Mouse (Mus musculus) ES-E14 (cell line): ENCODE data around the gene Gigyf2. TPM values are rescaled to one million over a fixed set of nuclear protein-coding genes. Genes with fewer than 3 reads are reported as not detected.

Experiments
- DNase-seq: peaks from one replicate; pipeline ENCODE4 v3.0.0-alpha.2; 2013; ENCODE audit warnings: low read depth, low spot score
- H3K27ac ChIP-seq: 2 replicates; pipeline ENCODE4 v1.5.1; 2012; ENCODE audit warnings: low read depth, mild to moderate bottlenecking, low read length, moderate library complexity, mixed read lengths; ENCODE audit not compliant: poor library complexity, insufficient read depth, severe bottlenecking
- H3K36me3 ChIP-seq: 2 replicates; pipeline ENCODE4 v1.6.1; 2012; ENCODE audit warnings: mild to moderate bottlenecking, low read length, moderate library complexity, mixed read lengths; ENCODE audit not compliant: control insufficient read depth, poor library complexity, insufficient read depth, severe bottlenecking
- H3K4me1 ChIP-seq, 2 experiments: fragments of 150-350 bp in 1 of 2; sonication (generic) in 1 of 2; 2 replicates each; pipeline ENCODE4 v1.6.1; 2012; ENCODE audit warnings: low read length in 2 of 2, mild to moderate bottlenecking in 1 of 2, mixed read lengths in 1 of 2; ENCODE audit not compliant: control insufficient read depth in 2 of 2, insufficient read depth in 2 of 2, poor library complexity in 1 of 2
- H3K4me3 ChIP-seq, 2 experiments: fragments of 150-350 bp in 1 of 2; sonication (generic) in 1 of 2; 2 replicates each; pipeline ENCODE4 v1.5.1; 2012; ENCODE audit warnings: low read length in 2 of 2, low read depth in 1 of 2, mild to moderate bottlenecking in 1 of 2, mixed read lengths in 1 of 2; ENCODE audit not compliant: insufficient read depth in 1 of 2, poor library complexity in 1 of 2, severe bottlenecking in 1 of 2
- H3K9ac ChIP-seq: 2 replicates; pipeline ENCODE4 v1.6.1; 2012; ENCODE audit warnings: low read depth, mild to moderate bottlenecking, low read length, mixed read lengths; ENCODE audit not compliant: poor library complexity, insufficient read depth, severe bottlenecking
- H3K9me3 ChIP-seq: fragments of 150-350 bp; sonication (generic); 2 replicates; pipeline ENCODE4 v1.6.1; 2012; ENCODE audit warnings: low read depth, mild to moderate bottlenecking, low read length; ENCODE audit not compliant: control insufficient read depth, insufficient read depth
- CHD2 ChIP-seq: IDR thresholded peaks from 2 replicates; pipeline ENCODE4 v1.6.1; 2014; ENCODE audit warnings: mild to moderate bottlenecking, low read depth, low read length, inconsistent platforms
- HCFC1 ChIP-seq: IDR thresholded peaks from 2 replicates; pipeline ENCODE4 v1.6.1; 2012; ENCODE audit warnings: low read length, inconsistent platforms, borderline replicate concordance; ENCODE audit not compliant: insufficient read depth
- MAFK ChIP-seq: IDR thresholded peaks from 2 replicates; pipeline ENCODE4 v1.6.1; 2014; ENCODE audit warnings: mild to moderate bottlenecking, low read depth, low read length, inconsistent platforms; ENCODE audit not compliant: insufficient read depth
- ZC3H11A ChIP-seq: IDR thresholded peaks from 2 replicates; pipeline ENCODE4 v1.6.1; 2012; ENCODE audit warnings: low read depth, mild to moderate bottlenecking, inconsistent platforms, low read length, borderline replicate concordance
- ZNF384 ChIP-seq: IDR thresholded peaks from 2 replicates; pipeline ENCODE4 v1.6.1; 2012; ENCODE audit warnings: low read depth, low read length, inconsistent platforms
- in situ Hi-C, 2 experiments: fragments of 600-800 bp; cut with MboI; formaldehyde crosslinking; loops; one replicate each; pipeline ENCODE4 v1.15.1; 2025; ENCODE audit warnings: low sequenced_read_pairs in 2 of 2, inconsistent platforms in 1 of 2; ENCODE audit not compliant: unreplicated experiment in 2 of 2
- total RNA-seq: library from RNA; depleted of rRNA; stranded (reverse); fragments of 300-350 nt; gene quantifications from 2 replicates; pipeline ENCODE4 v1.2.3, GENCODE M21; 2012

Gigyf2 gene
- total RNA-seq, 1 experiment = 58.7 TPM

DNA sequence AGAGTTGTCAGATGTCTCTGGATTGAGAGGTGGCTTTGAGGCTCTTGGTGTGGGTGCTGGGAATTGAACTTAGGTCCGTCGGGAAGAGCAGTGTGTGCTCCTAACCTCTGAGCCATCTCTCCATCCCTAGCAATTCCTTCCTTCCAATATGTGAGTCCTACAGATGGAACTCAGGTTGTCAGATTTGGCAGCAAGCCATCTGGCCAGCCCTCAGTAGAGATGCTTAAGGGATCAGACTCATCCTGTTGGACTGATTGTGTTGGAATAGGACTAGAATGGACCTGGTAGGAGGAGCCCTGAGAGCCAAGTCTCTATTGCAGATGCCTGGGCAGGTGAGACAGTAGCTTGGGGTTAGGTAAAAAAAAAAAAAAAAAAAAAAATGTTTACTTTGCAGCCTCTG lies 24.8 kb upstream of the Gigyf2 start:
- no peak overlapping the region for H3K4me3 ChIP-seq
- no peaks in the 10 kb centered on the region for H3K36me3 ChIP-seq
- TF ChIP-seq ZNF384 (no peak), CHD2 (no peak), HCFC1 (no peak), MAFK (no peak), ZC3H11A (no peak)
- no peaks in the 10 kb centered on the region for H3K9me3 ChIP-seq
- no peak for DNase-seq
- H3K9ac ChIP-seq = no peak overlapping the region
- in situ Hi-C loops = no loop called here
- H3K4me1 ChIP-seq = peaks cover 0 to 4% of the 10 kb centered on the region in 2 experiments; a peak in 1 of 4 replicates
- H3K27ac ChIP-seq = no peak overlapping the region

DNA sequence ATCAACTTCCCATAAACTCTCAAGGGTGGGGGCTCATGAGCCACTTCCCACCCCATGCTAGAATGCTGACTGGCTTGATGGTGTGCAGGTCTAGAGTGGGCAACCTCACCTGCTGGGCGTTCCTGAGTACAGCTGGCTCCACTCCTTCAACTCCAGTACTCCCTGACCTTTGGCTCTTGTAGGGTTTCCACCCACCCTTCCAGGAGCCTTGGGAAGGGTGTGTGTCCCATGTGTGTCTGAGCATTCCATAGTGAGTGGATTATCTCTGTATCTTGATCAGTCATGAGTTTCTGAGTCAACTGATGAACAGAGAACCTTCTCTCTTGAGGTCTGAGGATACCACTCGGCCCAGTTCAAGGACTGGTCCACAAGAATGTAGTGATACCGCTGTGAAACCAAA lies 17.8 kb upstream of the Gigyf2 start:
- Histone ChIP-seq H3K4me3 (no peak overlapping the region), H3K27ac (no peak overlapping the region), H3K9ac (no peak overlapping the region), H3K9me3 (no peaks in the 10 kb centered on the region), H3K4me1 (peaks cover 8 to 22% of the 10 kb centered on the region in 2 experiments; a peak in 3 of 4 replicates), H3K36me3 (no peaks in the 10 kb centered on the region)
- TF ChIP-seq ZNF384 = no peak
- no peak for TF ChIP-seq HCFC1
- no peak for TF ChIP-seq MAFK
- no peak for TF ChIP-seq CHD2
- no peak for TF ChIP-seq ZC3H11A
- no peak for DNase-seq
- in situ Hi-C loops = no loop called here

DNA sequence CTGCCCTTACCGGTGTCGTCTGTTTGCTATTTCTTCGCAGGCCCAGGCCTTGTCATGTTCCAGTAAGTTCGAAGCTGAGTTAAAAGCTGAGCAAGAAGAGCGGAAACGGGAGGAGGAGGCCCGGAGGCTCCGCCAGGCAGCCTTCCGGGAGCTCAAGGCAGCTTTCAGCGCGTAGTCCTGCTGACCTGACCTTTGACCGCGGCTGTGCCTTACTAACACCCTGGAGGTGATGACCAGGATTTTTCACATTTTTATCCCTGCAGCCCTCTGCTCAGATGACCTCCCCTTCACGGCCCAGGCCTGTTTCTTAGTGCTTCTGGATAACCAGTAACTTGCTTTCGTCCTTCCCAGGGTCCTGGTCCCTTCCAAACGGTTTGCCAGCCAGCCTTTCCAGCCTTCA lies 17.2 kb upstream of the Gigyf2 start:
- Histone ChIP-seq H3K9me3 (no peaks in the 10 kb centered on the region), H3K36me3 (no peaks in the 10 kb centered on the region), H3K4me1 (peaks cover 8 to 29% of the 10 kb centered on the region in 2 experiments; a peak in 3 of 4 replicates), H3K9ac (no peak overlapping the region), H3K27ac (no peak overlapping the region), H3K4me3 (peak overlapping the region; percentile 1 to 45; a peak in 2 of 4 replicates)
- in situ Hi-C loops = no loop called here
- DNase-seq = no peak
- no peak for TF ChIP-seq HCFC1
- TF ChIP-seq ZC3H11A = no peak
- TF ChIP-seq CHD2 = no peak
- no peak for TF ChIP-seq MAFK
- no peak for TF ChIP-seq ZNF384

DNA sequence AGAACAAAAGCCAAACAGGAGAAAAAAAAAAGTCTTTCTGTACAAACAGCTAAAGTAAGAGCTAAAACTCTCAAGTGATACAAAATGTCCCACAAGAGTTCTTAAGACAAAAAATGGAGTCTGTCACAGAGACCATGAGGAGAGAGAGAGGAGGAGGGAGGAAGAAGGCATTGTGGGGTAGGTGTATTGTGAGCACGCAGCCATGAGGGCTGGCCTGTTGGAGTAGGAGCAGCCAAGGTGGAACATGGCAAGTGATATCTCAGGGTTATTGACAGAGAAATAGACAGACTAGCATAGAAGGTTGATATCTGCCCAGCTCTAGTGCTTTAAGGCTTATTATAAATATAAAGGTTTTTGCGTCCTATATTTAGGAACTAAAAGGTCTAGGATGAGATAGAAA lies 14.1 kb upstream of the Gigyf2 start:
- Histone ChIP-seq H3K9me3 (no peaks in the 10 kb centered on the region), H3K4me1 (peaks cover 6 to 27% of the 10 kb centered on the region in 2 experiments; a peak in 3 of 4 replicates), H3K36me3 (no peaks in the 10 kb centered on the region), H3K9ac (no peak overlapping the region; the same call in 1 of the 2 replicates), H3K4me3 (no peak overlapping the region), H3K27ac (peak overlapping the region; percentile 66)
- no peak for DNase-seq
- in situ Hi-C loops = no loop called here
- no peak for TF ChIP-seq CHD2
- TF ChIP-seq ZNF384 = no peak
- no peak for TF ChIP-seq ZC3H11A
- TF ChIP-seq HCFC1 = no peak
- no peak for TF ChIP-seq MAFK

DNA sequence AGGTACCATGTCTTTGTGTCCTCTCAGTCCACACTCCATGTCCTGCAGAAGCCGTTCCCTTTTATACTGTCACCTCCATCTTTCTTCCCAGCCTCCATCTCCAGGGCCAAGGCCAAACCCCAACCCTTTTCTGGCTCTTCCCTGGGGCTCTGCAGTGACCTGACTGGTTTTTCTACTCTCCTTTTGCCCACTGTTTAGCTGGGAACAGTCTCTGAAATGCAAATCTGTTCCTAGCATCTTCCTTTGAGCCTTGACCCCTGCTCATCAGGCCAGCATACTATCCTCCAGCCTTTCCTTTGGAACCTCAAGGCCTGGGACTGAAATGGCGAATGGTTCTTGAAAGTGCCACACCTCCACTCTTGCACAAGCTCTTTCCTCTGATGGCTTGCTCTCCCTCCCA lies 13.7 kb upstream of the Gigyf2 start:
- no peak for TF ChIP-seq CHD2
- no peak for TF ChIP-seq HCFC1
- TF ChIP-seq MAFK = no peak
- TF ChIP-seq ZC3H11A = no peak
- TF ChIP-seq ZNF384 = no peak
- H3K36me3 ChIP-seq = no peaks in the 10 kb centered on the region
- H3K4me1 ChIP-seq = peaks cover 2 to 26% of the 10 kb centered on the region in 2 experiments; a peak in 2 of 4 replicates
- in situ Hi-C loops = no loop called here
- H3K9me3 ChIP-seq = no peaks in the 10 kb centered on the region
- DNase-seq = no peak
- peak overlapping the region; percentile 75; the same call in 1 of the 2 replicates for H3K27ac ChIP-seq
- no peak overlapping the region for H3K4me3 ChIP-seq
- peak overlapping the region; percentile 7; the same call in 1 of the 2 replicates for H3K9ac ChIP-seq
